In genomic region chr9:105656189-105656588, GRCm38 (mm10) we compare ENCODE assay signal across 26 mouse cellular contexts. TPM values are rescaled to one million over a fixed set of nuclear protein-coding genes. Genes with fewer than 3 reads are reported as not detected.
DNase-seq lines count a peak whose midpoint lies in the region; TF ChIP-seq lines count a peak whose summit lies in the region.
"Had no signal": no experiment of that assay in that cellular context is flagged by ENCODE, and none has a peak within 500 bp of the region (broad histone marks: within the 10 kb centered on the region; RNA-seq: fewer than 3 reads in every experiment).

No protein-coding gene starts in this region.

- H3K36me3 ChIP-seq in spleen, adult 2 months (ENCODE audit: control insufficient read depth, insufficient read depth, low read length), result peaks cover 4% of the 10 kb centered on the region

- H3K4me1 ChIP-seq in spleen, adult 2 months (ENCODE audit: control insufficient read depth, insufficient read depth, insufficient read length), result peaks cover 6% of the 10 kb centered on the region; the same call in 1 of the 2 replicates
- H3K4me1 ChIP-seq: heart, embryonic 15.5 days; hindbrain, embryonic 15.5 days; intestine, embryonic 15.5 days; limb, embryonic 10.5 days; liver, embryonic 15.5 days; lung, embryonic 15.5 days; midbrain, embryonic 15.5 days; neural tube, embryonic 13.5 days had no signal

- peak overlapping the region; percentile 20; the same call in 1 of the 2 replicates for H3K27ac ChIP-seq in spleen, adult 2 months (ENCODE audit: insufficient read depth, low read length)
- no peak overlapping the region for H3K27ac ChIP-seq in gastrocnemius, adult 2 months
- H3K27ac ChIP-seq: heart, embryonic 15.5 days; hindbrain, embryonic 15.5 days; intestine, embryonic 15.5 days; limb, embryonic 10.5 days; liver, embryonic 15.5 days; lung, embryonic 15.5 days; midbrain, embryonic 15.5 days; neural tube, embryonic 13.5 days had no signal

- peak; percentile 41 for DNase-seq in heart, adult 11 months
- no peak for DNase-seq in heart, postnatal 4 days
- peak; percentile 48 to 50 for DNase-seq in spleen, adult 2 months (ENCODE audit: low read depth in 1 of 2, low spot score in 2 of 2)
- no peak for DNase-seq in spleen, postnatal 14 days (ENCODE audit: low spot score in 2 of 2)
- peak; percentile 6 to 38 for DNase-seq in kidney, postnatal 25 days
- no peak for DNase-seq in Muller cell, postnatal 12 days (ENCODE audit: inconsistent ontology term)
- no peak for DNase-seq in gastrocnemius, adult 2 months
- DNase-seq: adrenal gland, adult 8-10 months; cerebellum, adult 18-20 months; cerebellum, postnatal 14 days; forebrain, postnatal 0 days; gastrocnemius, postnatal 25 days; heart, postnatal 36 days; liver; lung, postnatal 36 days; thymus, postnatal 25 days had no signal

- TF ChIP-seq POLR2A in spleen, adult 2 months (IDR thresholded peaks at IDR 0.05; ENCODE audit: low read depth, low read length), result no peak

- H3K27me3 ChIP-seq in spleen, adult 2 months (ENCODE audit: control insufficient read depth, insufficient read depth, low read length), result no peaks in the 10 kb centered on the region
- H3K27me3 ChIP-seq: heart, embryonic 15.5 days; hindbrain, embryonic 15.5 days; intestine, embryonic 15.5 days; liver, embryonic 15.5 days; lung, embryonic 15.5 days; midbrain, embryonic 15.5 days; neural tube, embryonic 13.5 days; Patski had no signal

- TF ChIP-seq CTCF in spleen, adult 2 months (IDR thresholded peaks at IDR 0.05; ENCODE audit: extremely low read depth, insufficient read depth, insufficient read length, insufficient replicate concordance), result no peak
- TF ChIP-seq CTCF in gastrocnemius, adult 2 months (IDR thresholded peaks at IDR 0.05), result no peak

- intact Hi-C loops in gastrocnemius, adult 2 months (cut with DNase I), result no loop called here

- no peak overlapping the region for H3K4me3 ChIP-seq in spleen, adult 2 months (ENCODE audit: extremely low read depth, insufficient read depth, insufficient read length)
- H3K4me3 ChIP-seq in gastrocnemius, adult 2 months, result no peak overlapping the region
- H3K4me3 ChIP-seq: heart, embryonic 15.5 days; hindbrain, embryonic 15.5 days; intestine, embryonic 15.5 days; limb, embryonic 10.5 days; liver, embryonic 15.5 days; lung, embryonic 15.5 days; midbrain, embryonic 15.5 days; myocyte; neural tube, embryonic 13.5 days had no signal

- WGBS in spleen, adult 2 months, result 29% methylated on average over 2 of the region's 2 CpGs

RNA-seq across cellular contexts. Expression of gene Pik3r4, which starts 13.4 kb away (rescaled TPM):
- 10 to 100 TPM; 21.0 to 23.5 TPM for total RNA-seq in heart, postnatal 4 days (2021)
- 33.6 and 36.9 TPM in 2 replicates for polyA plus RNA-seq in spleen, adult 2 months (2012; rRNA removed)
- 10 to 100 TPM; 10.9 to 11.9 TPM for total RNA-seq in gastrocnemius, adult 2 months (2021)

Comparison
In these comparisons a context has a peak if more than half of its experiments do, and no peak if none do; other contexts are left out.
1. DNase-seq: peak in heart, adult 11 months (single experiment), spleen, adult 2 months (2 of 2) and kidney, postnatal 25 days (2 of 2); none in heart, postnatal 4 days (single experiment), spleen, postnatal 14 days (0 of 2), Muller cell, postnatal 12 days (single experiment) and gastrocnemius, adult 2 months (single experiment).